Mouse (Mus musculus): ENCODE data around the gene Hyal2.
A peak's percentile ranks its signal among the peaks of the same experiment; 100 is the strongest.

Gene Hyal2

DNA sequence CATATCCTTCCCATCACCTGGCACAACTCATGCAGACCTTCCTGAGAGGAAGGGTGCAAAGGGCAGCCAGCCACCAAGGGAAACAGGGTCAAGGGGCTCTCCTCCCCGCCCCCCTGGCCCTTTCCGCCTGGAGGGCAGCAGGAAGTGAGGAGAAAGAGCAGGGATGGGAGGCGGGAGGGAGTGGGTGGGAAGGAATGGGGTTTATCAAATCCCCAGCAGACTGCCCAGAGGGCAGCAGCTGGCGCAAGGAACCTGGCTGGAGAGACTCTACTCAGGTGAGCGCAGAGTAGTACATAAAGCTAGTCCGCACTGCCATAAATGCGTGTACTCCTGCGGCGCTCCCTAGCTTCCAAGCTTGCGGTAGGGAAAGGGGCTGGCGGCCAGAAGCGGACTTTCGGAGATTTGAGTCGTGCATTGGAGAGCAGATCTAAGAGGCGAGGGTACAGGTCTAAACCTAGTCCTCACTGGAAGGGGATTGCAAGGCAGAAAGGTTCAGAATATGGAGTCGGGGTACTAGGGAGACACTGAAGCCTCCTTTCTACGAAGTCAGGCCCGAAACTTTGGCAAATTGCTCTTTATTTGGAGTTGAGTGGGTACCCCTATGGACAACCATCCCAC is at the start of gene Hyal2:
Gene Hyal2, plus strand, starts transcription at position 244 of the 618 bp plus-strand sequence.
- peak; percentile 70 to 80 for DNase-seq

GRCm38 (mm10) chr9:107520331-107520730 is 47.4 kb upstream of the Hyal2 start:
- no peak for DNase-seq

DNA sequence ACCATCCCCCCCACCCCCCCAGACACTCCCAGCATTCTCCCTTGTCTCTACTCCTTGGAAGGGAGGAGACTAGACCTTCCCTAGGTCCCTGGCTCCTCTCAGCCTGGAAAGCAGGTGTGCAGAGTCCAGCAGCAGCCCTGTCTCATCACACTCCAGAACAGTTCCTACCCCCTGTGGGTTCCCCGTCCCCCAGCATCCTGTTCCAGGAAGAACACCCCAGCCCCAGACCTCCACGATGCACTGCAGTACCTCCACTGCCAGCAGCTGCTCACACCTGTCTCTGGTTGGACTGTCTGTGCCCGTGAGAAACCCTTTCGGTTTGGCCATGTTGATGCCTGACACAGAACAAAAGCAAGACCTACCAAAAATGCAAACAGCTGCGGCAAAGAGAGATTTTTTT is 46.6 kb upstream of the Hyal2 start:
- no peak for DNase-seq

DNA sequence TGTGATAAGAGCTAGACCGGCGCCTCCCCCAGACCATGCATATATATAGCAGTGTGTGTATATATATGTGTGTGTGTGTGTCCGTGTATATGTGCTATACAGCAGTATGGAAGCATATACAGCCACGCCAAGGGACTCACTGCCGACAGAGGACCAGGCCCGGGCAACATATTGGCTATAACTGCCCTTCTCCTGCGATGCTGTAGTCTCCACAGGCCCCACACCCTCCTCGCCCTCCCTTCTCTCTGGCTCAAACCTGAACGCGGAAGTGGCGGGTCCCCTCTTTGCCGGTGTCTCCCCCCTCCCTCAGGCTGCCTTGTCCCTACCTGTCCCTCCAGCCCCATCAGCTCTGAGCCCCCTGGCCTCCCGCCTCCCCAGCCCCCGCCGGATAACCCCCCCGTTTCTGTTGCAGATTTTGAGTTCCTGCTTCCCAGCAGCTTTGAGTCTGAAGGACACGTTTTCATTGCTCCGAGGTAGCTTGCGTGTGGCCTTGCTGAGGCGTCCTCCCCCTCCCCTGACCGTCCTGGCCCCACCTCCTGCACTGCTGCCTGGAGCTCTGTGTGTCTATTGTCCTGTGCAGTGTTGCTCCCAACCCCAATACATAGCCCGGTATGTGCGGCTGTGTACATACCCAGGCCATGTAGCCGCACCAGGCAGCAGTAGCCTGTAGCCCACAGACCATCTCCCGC is 45.9 kb upstream of the Hyal2 start:
- DNase-seq: no peak

GRCm38 (mm10) chr9:107522400-107522711 is 45.4 kb upstream of the Hyal2 start:
- no peak for DNase-seq

- peak; percentile 69 to 71 for DNase-seq
Measured at GRCm38 (mm10) chr9:107526198-107527026, 41.3 kb upstream of the Hyal2 start.

- peak; percentile 96 to 97 for DNase-seq
Measured at GRCm38 (mm10) chr9:107533791-107534407, 33.8 kb upstream of the Hyal2 start, which contains the start of gene Tmem115. Tmem115 (plus strand) TSS chr9:107533945.

DNA sequence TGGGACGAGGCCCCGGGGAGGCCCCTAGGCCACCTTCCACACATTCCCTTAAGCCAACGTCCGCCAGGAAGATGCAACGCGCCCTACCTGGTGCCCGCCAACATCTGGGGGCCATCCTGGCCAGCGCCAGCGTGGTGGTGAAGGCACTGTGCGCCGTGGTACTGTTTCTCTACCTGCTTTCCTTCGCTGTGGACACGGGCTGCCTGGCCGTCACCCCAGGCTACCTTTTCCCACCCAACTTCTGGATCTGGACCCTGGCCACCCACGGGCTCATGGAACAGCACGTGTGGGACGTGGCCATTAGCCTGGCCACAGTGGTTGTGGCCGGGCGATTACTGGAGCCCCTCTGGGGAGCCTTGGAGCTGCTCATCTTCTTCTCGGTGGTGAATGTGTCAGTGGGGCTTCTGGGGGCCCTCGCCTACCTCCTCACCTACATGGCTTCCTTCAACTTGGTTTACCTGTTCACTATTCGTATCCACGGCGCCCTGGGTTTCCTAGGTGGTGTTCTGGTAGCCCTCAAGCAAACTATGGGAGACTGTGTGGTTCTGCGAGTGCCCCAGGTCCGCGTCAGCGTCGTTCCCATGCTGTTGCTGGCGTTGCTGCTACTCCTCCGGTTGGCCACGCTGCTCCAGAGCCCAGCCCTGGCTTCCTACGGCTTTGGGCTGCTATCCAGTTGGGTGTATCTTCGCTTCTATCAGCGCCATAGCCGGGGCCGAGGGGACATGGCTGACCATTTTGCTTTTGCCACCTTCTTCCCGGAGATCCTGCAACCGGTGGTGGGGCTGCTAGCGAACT is 33.1 kb upstream of the Hyal2 start:
- DNase-seq: peak; percentile 26 to 30

GRCm38 (mm10) chr9:107538231-107538630 is 29.5 kb upstream of the Hyal2 start:
- no peak for DNase-seq

- no peak for DNase-seq
Measured at GRCm38 (mm10) chr9:107538711-107539110, 29.0 kb upstream of the Hyal2 start.

DNA sequence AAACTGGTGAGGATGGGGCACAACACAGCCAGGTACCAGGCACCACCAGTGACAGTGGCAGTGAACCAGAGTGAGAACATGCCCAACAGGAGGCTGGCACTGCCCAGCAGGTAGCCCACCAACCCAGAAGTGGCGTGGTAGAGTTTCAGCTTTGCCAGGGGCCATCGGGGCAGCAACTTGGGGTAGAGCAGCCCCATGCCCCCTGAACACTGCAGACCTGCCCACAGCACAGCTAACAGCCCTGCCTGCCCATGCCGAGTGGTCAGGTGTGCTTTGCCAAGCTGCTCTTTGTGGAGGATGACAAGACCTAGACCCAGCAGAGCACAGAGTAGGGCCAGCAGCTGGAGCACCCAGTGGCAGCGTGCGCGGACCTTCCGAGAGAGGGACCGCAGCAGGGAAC is 27.8 kb upstream of the Hyal2 start:
- no peak for DNase-seq

GRCm38 (mm10) chr9:107540420-107540819 is 27.3 kb upstream of the Hyal2 start:
- DNase-seq: no peak

- DNase-seq: no peak
Measured at GRCm38 (mm10) chr9:107541005-107541404, 26.7 kb upstream of the Hyal2 start.

DNA sequence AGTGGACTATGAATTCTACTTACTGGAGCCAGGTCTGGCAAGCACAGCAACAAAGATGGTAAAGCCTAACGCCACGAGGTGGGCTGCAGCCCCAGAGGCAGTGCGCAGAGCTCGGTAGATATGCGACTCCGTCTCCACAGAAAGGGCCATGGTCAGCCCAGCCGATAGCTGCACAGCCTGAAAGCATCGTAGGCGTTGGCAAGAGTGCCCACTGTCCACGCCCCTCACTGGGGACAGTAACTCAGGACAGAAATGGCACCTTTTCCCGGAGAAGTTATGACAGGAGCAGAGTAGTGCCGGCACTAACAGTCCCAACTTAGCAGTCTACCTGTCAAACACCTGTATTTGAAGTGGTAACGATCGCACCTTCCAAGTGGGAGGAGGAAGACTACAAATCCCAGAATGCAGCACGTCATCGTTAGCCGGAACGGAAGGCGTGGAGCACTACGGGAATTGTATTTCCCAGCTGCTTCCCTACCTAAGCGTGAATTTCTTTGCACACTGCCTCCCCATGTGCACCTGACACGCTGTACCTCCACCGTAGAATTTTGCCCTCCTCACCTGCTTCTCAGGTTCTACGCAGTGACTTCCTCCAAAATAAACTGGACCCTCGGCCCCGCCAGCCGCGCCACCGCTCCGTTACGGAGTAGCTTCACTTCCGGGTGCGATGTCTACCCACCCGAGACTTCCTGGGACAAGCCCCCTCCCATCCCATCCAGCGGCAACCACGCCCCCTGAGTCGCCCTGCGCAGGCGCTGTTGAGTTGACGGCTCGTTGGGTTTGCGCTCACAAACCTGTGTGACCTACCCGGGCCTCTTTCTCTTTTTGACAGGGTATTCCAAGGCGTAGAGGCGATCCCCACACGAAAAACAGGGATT is 26.0 kb upstream of the Hyal2 start, which contains the start of the genes Cyb561d2 and Nprl2:
Gene Cyb561d2, minus strand, starts transcription at position 720 of the 878 bp plus-strand sequence.
Gene Nprl2, plus strand, starts transcription at position 753 of the 878 bp plus-strand sequence.
- peak; percentile 95 to 96 for DNase-seq

- DNase-seq: no peak
Measured at GRCm38 (mm10) chr9:107542352-107542686, 25.4 kb upstream of the Hyal2 start.

GRCm38 (mm10) chr9:107542721-107543120 is 25.0 kb upstream of the Hyal2 start:
- no peak for DNase-seq

DNA sequence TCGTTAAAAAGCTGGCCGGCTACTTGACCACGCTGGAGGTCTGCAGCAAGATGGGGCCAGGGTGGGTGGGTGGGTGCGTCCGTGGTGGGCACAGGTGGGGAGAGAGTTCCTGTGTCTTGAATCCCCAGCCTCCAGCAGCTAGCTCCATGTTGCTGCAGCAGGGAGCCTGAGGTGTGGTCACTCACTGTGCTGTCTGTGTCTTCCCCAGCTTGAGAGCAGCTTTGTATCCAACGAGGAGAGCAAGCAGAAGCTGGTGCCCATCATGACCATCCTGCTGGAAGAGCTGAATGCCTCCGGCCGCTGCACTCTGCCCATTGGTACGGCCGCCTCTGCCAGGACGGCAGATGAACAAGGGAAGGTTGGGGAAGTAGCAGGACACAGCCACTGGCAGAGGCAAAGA is 24.4 kb upstream of the Hyal2 start:
- DNase-seq: no peak

DNA sequence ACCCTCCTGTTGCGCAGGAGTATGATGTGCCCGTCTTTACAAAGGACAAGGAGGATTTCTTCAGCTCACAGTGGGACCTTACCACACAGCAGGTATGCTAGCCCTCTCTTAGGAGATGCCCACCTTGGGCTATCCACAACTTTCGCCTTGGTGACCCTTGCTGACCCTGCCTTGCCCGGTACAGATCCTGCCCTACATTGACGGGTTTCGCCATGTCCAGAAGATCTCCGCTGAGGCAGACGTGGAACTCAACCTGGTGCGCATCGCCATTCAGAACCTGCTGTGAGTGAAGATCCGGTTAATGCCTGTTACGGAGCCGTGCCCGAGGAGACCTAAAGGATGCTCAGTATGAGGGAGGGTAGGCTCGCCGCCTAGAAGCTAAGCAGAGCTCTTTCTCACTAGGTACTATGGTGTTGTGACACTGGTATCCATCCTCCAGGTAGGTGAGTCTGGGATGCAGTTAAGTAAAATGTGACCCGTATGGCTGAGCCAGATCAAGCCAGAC is 23.5 kb upstream of the Hyal2 start:
- no peak for DNase-seq

GRCm38 (mm10) chr9:107544729-107545128 is 23.0 kb upstream of the Hyal2 start:
- DNase-seq: no peak

- no peak for DNase-seq
Measured at GRCm38 (mm10) chr9:107545199-107545598, 22.5 kb upstream of the Hyal2 start.

GRCm38 (mm10) chr9:107545602-107546001 is 22.1 kb upstream of the Hyal2 start:
- DNase-seq: peak; percentile 62 to 75

All from lung, adult 18-20 months (tissue).